Mouse (Mus musculus) stomach, postnatal 0 days (tissue): ENCODE results near the gene Gm17657. TPM values are rescaled to one million over a fixed set of nuclear protein-coding genes. Genes with fewer than 3 reads are reported as not detected.
"Not testable (repeated sequence)": the region's sequence is repeated elsewhere in the genome, so short reads cannot be mapped to it uniquely, and the experiment has no call there.

Source experiments
- ATAC-seq: fragments of 200-750 bp; cut with Nextera tagmentation; 2 replicates; pipeline ENCODE4 v1.8.0; 2017; ENCODE audit not compliant: low FRiP score, low TSS enrichment
- DNase-seq: peaks from one replicate; pipeline ENCODE4 v3.0.0-alpha.2; 2016; ENCODE audit warnings: low spot score
- H3K27ac ChIP-seq: fragments of 300-500 bp; sonication (generic); replicated peaks from 2 replicates; pipeline ENCODE4 v1.5.1; 2014; ENCODE audit warnings: mild to moderate bottlenecking, control low read depth
- H3K27me3 ChIP-seq: fragments of 300-500 bp; sonication (generic); 2 replicates; pipeline ENCODE4 v1.6.1; 2014; ENCODE audit warnings: low read length; ENCODE audit not compliant: control insufficient read depth, insufficient read depth
- H3K36me3 ChIP-seq: fragments of 300-500 bp; sonication (generic); 2 replicates; pipeline ENCODE4 v1.6.1; 2014; ENCODE audit warnings: low read length, mixed read lengths; ENCODE audit not compliant: control insufficient read depth, insufficient read depth
- H3K4me1 ChIP-seq: fragments of 300-500 bp; sonication (generic); replicated peaks from 2 replicates; pipeline ENCODE4 v1.6.1; 2014; ENCODE audit warnings: antibody characterized with exemption; ENCODE audit not compliant: control insufficient read depth, insufficient read depth
- H3K4me2 ChIP-seq: fragments of 300-500 bp; sonication (generic); replicated peaks from 2 replicates; pipeline ENCODE4 v1.6.1; 2014; ENCODE audit warnings: low read depth, mild to moderate bottlenecking, control low read depth, moderate library complexity
- H3K4me3 ChIP-seq: fragments of 300-500 bp; sonication (generic); 2 replicates; pipeline ENCODE4 v1.5.1; 2014; ENCODE audit warnings: low read depth, low read length, control low read depth
- H3K9ac ChIP-seq: fragments of 300-500 bp; sonication (generic); 2 replicates; pipeline ENCODE4 v1.6.1; 2014; ENCODE audit warnings: mild to moderate bottlenecking, low read length, control low read depth, mixed read lengths
- H3K9me3 ChIP-seq: fragments of 300-500 bp; sonication (generic); 2 replicates; pipeline ENCODE4 v1.6.1; 2016; ENCODE audit warnings: low read length; ENCODE audit not compliant: control insufficient read depth
- CTCF ChIP-seq: IDR thresholded peaks from 2 replicates; pipeline ENCODE4 v1.5.1; 2016; ENCODE audit warnings: antibody characterized with exemption, low read depth, mild to moderate bottlenecking, moderate library complexity
- EP300 ChIP-seq: optimal IDR thresholded peaks from 2 replicates; pipeline ENCODE3; 2016; ENCODE audit warnings: antibody characterized with exemption
- WGBS: fragments of 180-500 bp; shearing (Covaris S2); extraction: QIAGEN DNeasy Blood & Tissue Kit; methylation state at CpG from one replicate; pipeline ENCODE4 v1.1.7; 2014; 5-methylcytosine and 5-hydroxymethylcytosine counted together
- polyA plus RNA-seq: library from polyadenylated mRNA; unstranded; fragments of >200 nt; fragmentation: Nextera tagmentation; extraction: Ambion mirVana; gene quantifications from 2 replicates; pipeline ENCODE4 v1.2.1, GENCODE M21; 2015

The Gm17657 gene
- polyA plus RNA-seq, 1 experiment from 2014 or later, result not detected

- ATAC-seq (no peak), DNase-seq (no peak)
- Histone ChIP-seq H3K4me3 (no peak overlapping the region), H3K4me2 (no peak overlapping the region), H3K4me1 (0 out of 2 replicates have a peak, but pooled peaks cover 2% of the 10 kb centered on the region), H3K36me3 (peaks cover 7% of the 10 kb centered on the region), H3K9ac (no peak overlapping the region), H3K27me3 (no peaks in the 10 kb centered on the region), H3K27ac (no peak overlapping the region), H3K9me3 (no peaks in the 10 kb centered on the region)
- no peak for TF ChIP-seq EP300
- no peak for TF ChIP-seq CTCF
- WGBS, result 37% methylated on average over 4 of the region's 4 CpGs
Measured at GRCm38 (mm10) chr17:29498028-29498427, 51.4 kb downstream of the Gm17657 start.

DNA sequence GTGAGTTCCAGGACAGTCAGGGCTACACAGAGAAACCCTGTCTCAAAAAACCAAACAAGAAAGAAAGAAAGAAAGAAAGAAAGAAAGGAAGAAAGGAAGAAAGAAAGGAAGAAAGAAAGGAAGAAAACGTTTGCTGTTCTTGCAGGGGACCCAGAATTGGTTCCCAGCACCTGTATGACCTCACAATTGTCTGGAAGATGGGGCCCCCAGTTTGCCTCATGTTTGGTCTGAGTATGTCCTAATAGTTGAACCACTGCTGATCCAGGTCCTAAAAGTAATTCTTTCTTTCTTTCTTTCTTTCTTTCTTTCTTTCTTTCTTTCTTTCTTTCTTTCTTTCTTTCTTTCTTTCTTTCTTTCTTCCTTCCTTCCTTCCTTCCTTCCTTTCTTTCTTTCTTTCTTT is 52.0 kb downstream of the Gm17657 start:
- DNase-seq, H3K27me3 ChIP-seq, H3K27ac ChIP-seq, H3K9me3 ChIP-seq, H3K4me3 ChIP-seq, H3K36me3 ChIP-seq, H3K9ac ChIP-seq, ATAC-seq, H3K4me2 ChIP-seq, H3K4me1 ChIP-seq: not testable (repeated sequence)
- WGBS, result 50% methylated on average over 1 of the region's 1 CpGs

GRCm38 (mm10) chr17:29497071-29497354 is 52.4 kb downstream of the Gm17657 start:
- H3K4me1 ChIP-seq, result 0 out of 2 replicates have a peak, but pooled peaks cover 3% of the 10 kb centered on the region
- DNase-seq (no peak), ATAC-seq (no peak)
- H3K36me3 ChIP-seq, result peaks cover 7% of the 10 kb centered on the region
- no peak overlapping the region for H3K4me3 ChIP-seq
- H3K9ac ChIP-seq, result no peak overlapping the region
- WGBS, result 89% methylated on average over 3 of the region's 3 CpGs
- TF ChIP-seq CTCF (no peak), EP300 (no peak)
- no peak overlapping the region for H3K4me2 ChIP-seq
- no peaks in the 10 kb centered on the region for H3K9me3 ChIP-seq
- H3K27ac ChIP-seq, result no peak overlapping the region
- H3K27me3 ChIP-seq, result no peaks in the 10 kb centered on the region

GRCm38 (mm10) chr17:29496211-29497070 is 53.0 kb downstream of the Gm17657 start:
- TF ChIP-seq CTCF, result no peak
- no peak overlapping the region for H3K9ac ChIP-seq
- peaks cover 7% of the 10 kb centered on the region for H3K36me3 ChIP-seq
- H3K27me3 ChIP-seq, result no peaks in the 10 kb centered on the region
- no peak overlapping the region for H3K4me2 ChIP-seq
- no peaks in the 10 kb centered on the region for H3K9me3 ChIP-seq
- WGBS, result 77% methylated on average over 6 of the region's 6 CpGs
- ATAC-seq, result no peak
- H3K27ac ChIP-seq, result no peak overlapping the region
- H3K4me3 ChIP-seq, result no peak overlapping the region
- H3K4me1 ChIP-seq, result 0 out of 2 replicates have a peak, but pooled peaks cover 3% of the 10 kb centered on the region
- DNase-seq, result no peak

- DNase-seq (no peak), ATAC-seq (no peak)
- Histone ChIP-seq H3K9me3 (no peaks in the 10 kb centered on the region), H3K9ac (no peak overlapping the region), H3K27ac (no peak overlapping the region), H3K4me2 (no peak overlapping the region), H3K27me3 (no peaks in the 10 kb centered on the region), H3K4me1 (0 out of 2 replicates have a peak, but pooled peaks cover 3% of the 10 kb centered on the region), H3K36me3 (peaks cover 7% of the 10 kb centered on the region), H3K4me3 (no peak overlapping the region)
- whole genome bisulfite sequencing, result 81% methylated on average over 7 of the region's 8 CpGs
- no peak for TF ChIP-seq CTCF
Measured at GRCm38 (mm10) chr17:29494732-29495076, 54.7 kb downstream of the Gm17657 start.

DNA sequence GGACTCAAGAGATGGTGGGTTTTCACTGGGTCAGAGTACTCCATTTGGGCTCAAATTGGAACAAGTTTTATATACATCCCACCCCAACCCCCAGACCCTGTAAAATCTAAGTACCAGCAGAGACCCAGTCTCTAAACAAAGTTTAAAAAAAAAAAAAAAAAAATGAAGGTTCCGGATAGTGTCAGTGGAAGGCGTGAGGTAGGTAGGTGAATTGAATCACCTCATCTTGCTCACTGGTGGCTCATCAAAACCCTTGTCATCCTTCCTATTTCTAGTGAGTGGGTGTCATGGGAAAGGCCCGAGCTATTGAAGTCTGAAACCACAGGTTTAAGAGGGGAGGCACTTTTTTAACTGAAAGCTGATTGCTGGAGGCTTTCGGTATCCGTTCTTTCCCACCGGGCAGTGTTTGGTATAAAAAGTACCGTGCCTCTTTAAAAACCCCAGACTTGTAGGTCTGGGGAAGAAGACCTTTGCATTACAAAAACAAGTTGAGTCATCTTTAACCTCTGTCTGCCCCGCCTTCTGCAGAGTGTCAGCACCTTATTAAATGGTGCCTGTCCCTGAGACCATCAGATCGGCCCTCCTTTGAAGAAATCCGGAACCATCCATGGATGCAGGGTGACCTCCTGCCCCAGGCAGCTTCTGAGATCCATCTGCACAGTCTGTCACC is 55.2 kb downstream of the Gm17657 start:
- H3K36me3 ChIP-seq, result peaks cover 7% of the 10 kb centered on the region
- H3K4me3 ChIP-seq, result no peak overlapping the region
- H3K9me3 ChIP-seq, result no peaks in the 10 kb centered on the region
- H3K27me3 ChIP-seq, result no peaks in the 10 kb centered on the region
- ATAC-seq (no peak), DNase-seq (no peak)
- 77% methylated on average over 10 of the region's 10 CpGs for WGBS
- H3K9ac ChIP-seq, result no peak overlapping the region
- H3K4me1 ChIP-seq, result 0 out of 2 replicates have a peak, but pooled peaks cover 3% of the 10 kb centered on the region
- no peak for TF ChIP-seq EP300
- H3K27ac ChIP-seq, result no peak overlapping the region
- H3K4me2 ChIP-seq, result no peak overlapping the region
